Mouse (Mus musculus): Measurements from ENCODE around the gene Mup21. TPM values are rescaled to one million over a fixed set of nuclear protein-coding genes. Genes with fewer than 3 reads are reported as not detected.

The Mup21 gene
- polyA plus RNA-seq, 1 experiment from 2014 or later, result not detected

Other genes starting within 250 kb of the Mup21 start
- not detected in 2 replicates for gene Mup20, start 96.7 kb downstream of the Mup21 start, polyA plus RNA-seq (2014; fragmentation: Nextera tagmentation; extraction: Ambion mirVana)
- not detected in 2 replicates for gene Mup3, start 63.5 kb downstream of the Mup21 start, polyA plus RNA-seq (2014; fragmentation: Nextera tagmentation; extraction: Ambion mirVana)
- 28.6 and 29.4 TPM in 2 replicates for gene Zfp37, start 80.2 kb upstream of the Mup21 start, polyA plus RNA-seq (2014; fragmentation: Nextera tagmentation; extraction: Ambion mirVana)
- 13.0 and 17.2 TPM in 2 replicates for gene Slc31a2, start 111.7 kb upstream of the Mup21 start, polyA plus RNA-seq (2014; fragmentation: Nextera tagmentation; extraction: Ambion mirVana)
- gene Fkbp15, start 209.7 kb upstream of the Mup21 start, polyA plus RNA-seq (2014; fragmentation: Nextera tagmentation; extraction: Ambion mirVana), result 21.0 and 22.1 TPM in 2 replicates
- 46.0 and 48.5 TPM in 2 replicates for gene Slc31a1, start 209.9 kb upstream of the Mup21 start, polyA plus RNA-seq (2014; fragmentation: Nextera tagmentation; extraction: Ambion mirVana)